Mouse (Mus musculus) 3T3-L1 (cell line): ENCODE results near the gene Aldh9a1.

Experiments
- DNase-seq: peaks from one replicate; pipeline ENCODE4 v3.0.0-alpha.2; 2015; ENCODE audit warnings: low read depth, low spot score

Gene Aldh9a1

GRCm38 (mm10) chr1:167350597-167351415, 1.0 kb downstream of the Aldh9a1 start:
- peak; percentile 65 for DNase-seq

- DNase-seq, result no peak
Measured at GRCm38 (mm10) chr1:167352403-167352802, 2.6 kb downstream of the Aldh9a1 start.

GRCm38 (mm10) chr1:167357387-167357786, 7.6 kb downstream of the Aldh9a1 start:
- no peak for DNase-seq

GRCm38 (mm10) chr1:167358731-167359130, 8.9 kb downstream of the Aldh9a1 start:
- no peak for DNase-seq

- DNase-seq, result no peak
Measured at GRCm38 (mm10) chr1:167360268-167360667, 10.5 kb downstream of the Aldh9a1 start.

- DNase-seq, result no peak
Measured at GRCm38 (mm10) chr1:167362819-167363218, 13.0 kb downstream of the Aldh9a1 start.

- DNase-seq, result no peak
Measured at GRCm38 (mm10) chr1:167363322-167363721, 13.5 kb downstream of the Aldh9a1 start.

GRCm38 (mm10) chr1:167365808-167366207, 16.0 kb downstream of the Aldh9a1 start:
- DNase-seq, result no peak

GRCm38 (mm10) chr1:167366621-167367020, 16.8 kb downstream of the Aldh9a1 start:
- no peak for DNase-seq

- no peak for DNase-seq
Measured at GRCm38 (mm10) chr1:167368018-167368417, 18.2 kb downstream of the Aldh9a1 start.

- DNase-seq, result no peak
Measured at GRCm38 (mm10) chr1:167368513-167368912, 18.7 kb downstream of the Aldh9a1 start.

GRCm38 (mm10) chr1:167369905-167370304, 20.1 kb downstream of the Aldh9a1 start:
- DNase-seq, result peak; percentile 98

- no peak for DNase-seq
Measured at GRCm38 (mm10) chr1:167372739-167373138, 22.9 kb downstream of the Aldh9a1 start.

- DNase-seq, result no peak
Measured at GRCm38 (mm10) chr1:167374003-167374784, 24.4 kb downstream of the Aldh9a1 start.

- no peak for DNase-seq
Measured at GRCm38 (mm10) chr1:167374942-167375341, 25.2 kb downstream of the Aldh9a1 start.

GRCm38 (mm10) chr1:167378019-167378418, 28.2 kb downstream of the Aldh9a1 start:
- DNase-seq, result no peak

- no peak for DNase-seq
Measured at GRCm38 (mm10) chr1:167379751-167380150, 30.0 kb downstream of the Aldh9a1 start.

- DNase-seq, result no peak
Measured at GRCm38 (mm10) chr1:167380223-167380622, 30.4 kb downstream of the Aldh9a1 start.

- no peak for DNase-seq
Measured at GRCm38 (mm10) chr1:167381050-167382015, 31.5 kb downstream of the Aldh9a1 start.

- DNase-seq, result no peak
Measured at GRCm38 (mm10) chr1:167382316-167382715, 32.5 kb downstream of the Aldh9a1 start.

- DNase-seq, result no peak
Measured at GRCm38 (mm10) chr1:167382763-167383162, 33.0 kb downstream of the Aldh9a1 start.

- DNase-seq, result no peak
Measured at GRCm38 (mm10) chr1:167383178-167383577, 33.4 kb downstream of the Aldh9a1 start.
